ENCODE assay signal across 8 mouse cellular contexts in the genomic region with DNA sequence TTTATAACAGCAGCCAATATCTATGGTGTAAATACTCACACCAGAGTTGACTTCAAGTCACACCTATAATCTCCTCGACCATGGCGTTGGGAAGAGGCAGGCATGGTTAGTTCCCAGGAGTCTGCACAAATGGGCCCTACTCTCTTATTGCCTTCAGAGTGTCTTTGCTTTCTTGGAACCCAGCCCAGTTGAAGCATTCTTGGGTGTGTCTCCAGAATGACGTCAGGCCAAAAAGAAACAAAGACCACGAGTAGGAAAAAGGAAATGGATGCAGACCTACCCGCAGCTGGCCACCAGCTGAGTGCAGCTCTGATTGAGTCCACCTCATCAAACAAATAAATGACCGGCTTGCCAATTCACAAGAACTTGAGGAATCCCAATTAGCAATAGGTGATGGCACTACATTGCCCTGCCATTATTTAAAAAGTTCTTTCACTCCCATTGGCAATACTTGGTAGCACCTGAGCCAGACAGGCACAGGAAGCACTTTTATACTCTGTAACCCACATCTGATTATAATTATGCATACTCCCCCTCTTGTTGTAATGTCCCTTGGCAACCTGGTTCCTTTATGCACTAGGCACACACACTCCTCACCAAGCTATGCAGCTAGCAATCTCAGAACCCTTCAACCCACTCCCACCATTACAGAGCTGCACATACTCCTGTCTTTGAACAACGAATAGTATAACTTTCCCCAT. TPM values are rescaled to one million over a fixed set of nuclear protein-coding genes. Genes with fewer than 3 reads are reported as not detected.
A peak's percentile ranks its signal among the peaks of the same experiment; 100 is the strongest.
DNase-seq lines count a peak whose midpoint lies in the region; TF ChIP-seq lines count a peak whose summit lies in the region.
"Had no signal": no experiment of that assay in that cellular context is flagged by ENCODE, and none has a peak within 500 bp of the region (broad histone marks: within the 10 kb centered on the region; RNA-seq: fewer than 3 reads in every experiment).

No protein-coding gene starts in this region.

- no peak overlapping the region for H3K27ac ChIP-seq in left cerebral cortex, adult 2 months

- H3K4me3 ChIP-seq in left cerebral cortex, adult 2 months, result no peak overlapping the region

- no peak for TF ChIP-seq CTCF in left cerebral cortex, adult 2 months (IDR thresholded peaks at IDR 0.05)

- intact Hi-C loops in left cerebral cortex, adult 2 months (cut with DNase I), result no loop called here

- peak; percentile 87 for DNase-seq in ES-CJ7 (ENCODE audit: low read depth, low spot score)
- DNase-seq in ZHBTc4 (ENCODE audit: low read depth, low spot score), result peak; percentile 80
- DNase-seq in heart, postnatal 4 days, result peak; percentile 64
- peak; percentile 86 for DNase-seq in lung, postnatal 10 days
- DNase-seq in left cerebral cortex, adult 2 months (ENCODE audit: extremely low spot score in 1 of 2, low spot score in 2 of 2), result no peak
- DNase-seq in spleen, adult 12 weeks (ENCODE audit: low spot score), result no peak
- DNase-seq in cerebellum, adult 18-20 months, result no peak
- DNase-seq: left cerebral cortex, postnatal 4 days had no signal

RNA-seq across cellular contexts. Expression of a gene that starts 34.3 kb away (rescaled TPM):
- 10 to 100 TPM; 79.2 to 82.8 TPM for total RNA-seq in heart, postnatal 4 days (2021)
- 10 to 100 TPM; 21.0 TPM for total RNA-seq in left cerebral cortex, adult 2 months (2021)

Comparison
In these comparisons a context has a peak if more than half of its experiments do, and no peak if none do; other contexts are left out.
1. DNase-seq: peak in ES-CJ7 (single experiment), ZHBTc4 (single experiment), heart, postnatal 4 days (single experiment) and lung, postnatal 10 days (single experiment); none in left cerebral cortex, adult 2 months (0 of 2), spleen, adult 12 weeks (single experiment) and cerebellum, adult 18-20 months (0 of 2).